Mouse (Mus musculus) adrenal gland, postnatal 25 days (tissue): Measurements from ENCODE around the gene Rab39b. TPM values are rescaled to one million over a fixed set of nuclear protein-coding genes. Genes with fewer than 3 reads are reported as not detected.

ENCODE experiments used
- DNase-seq: peaks from one replicate; pipeline ENCODE4 v3.0.0; 2021; ENCODE audit warnings: mixed read lengths
- long read RNA-seq: library from polyadenylated mRNA; stranded (forward); transcript quantifications from one replicate; pipeline ENCODE4 v2.0.0, GENCODE M21; 2021
- total RNA-seq: library from RNA; stranded (reverse); gene quantifications from 2 replicates; pipeline ENCODE4 v1.2.3, GENCODE M21; 2021

Gene Rab39b
- 0.95 and 1.3 TPM in 2 replicates for total RNA-seq
- long read RNA-seq, partial matches to known transcripts, result 0 of 1 reads
- long read RNA-seq, other reads (novel, unspliced or antisense), result 0 of 1 reads

GRCm38 (mm10) chrX:75577582-75578324 lies at the start of gene Rab39b:
Gene Rab39b (minus strand): TSS chrX:75578231.
- DNase-seq, result peak; percentile 8

- no peak for DNase-seq
Measured at GRCm38 (mm10) chrX:75578539-75578938, 508 bp upstream of the Rab39b start.

Other genes starting within 250 kb of the Rab39b start
- gene Fundc2, start 195.8 kb downstream of the Rab39b start, total RNA-seq, result 66.9 and 76.7 TPM in 2 replicates
- gene F8, start 195.6 kb downstream of the Rab39b start, total RNA-seq, result 6.8 and 9.9 TPM in 2 replicates
- 10.0 and 12.2 TPM in 2 replicates for gene Cmc4, start 161.6 kb downstream of the Rab39b start, total RNA-seq
- 11.4 and 12.1 TPM in 2 replicates for gene Mtcp1, start 161.6 kb downstream of the Rab39b start, total RNA-seq
- 27.7 and 29.1 TPM in 2 replicates for gene Brcc3, start 161.6 kb downstream of the Rab39b start, total RNA-seq
- gene Vbp1, start 63.9 kb downstream of the Rab39b start, total RNA-seq, result 37.4 and 43.1 TPM in 2 replicates